Mouse (Mus musculus): ENCODE results near the gene Oscp1. TPM values are rescaled to one million over a fixed set of nuclear protein-coding genes. Genes with fewer than 3 reads are reported as not detected.

The Oscp1 gene
- polyA plus RNA-seq, 1 experiment from 2014 or later, result 26.4 TPM

Other genes with a start within 250 kb of the Oscp1 start
- 0.63 TPM in 1 of 2 replicates, not detected in the other for gene Csf3r, start 34.0 kb upstream of the Oscp1 start, polyA plus RNA-seq (2014; fragmentation: Nextera tagmentation; extraction: Ambion mirVana)
- 139 and 155 TPM in 2 replicates for gene Mrps15, start 11.6 kb upstream of the Oscp1 start, polyA plus RNA-seq (2014; fragmentation: Nextera tagmentation; extraction: Ambion mirVana)
- 44.1 and 45.5 TPM in 2 replicates for gene Lsm10, start 38.1 kb downstream of the Oscp1 start, polyA plus RNA-seq (2014; fragmentation: Nextera tagmentation; extraction: Ambion mirVana)
- gene Stk40, start 45.4 kb downstream of the Oscp1 start, polyA plus RNA-seq (2014; fragmentation: Nextera tagmentation; extraction: Ambion mirVana), result 19.0 and 26.0 TPM in 2 replicates
- 33.1 and 36.0 TPM in 2 replicates for gene Eva1b, start 89.2 kb downstream of the Oscp1 start, polyA plus RNA-seq (2014; fragmentation: Nextera tagmentation; extraction: Ambion mirVana)
- 2.0 and 2.7 TPM in 2 replicates for gene Sh3d21, start 104.9 kb downstream of the Oscp1 start, polyA plus RNA-seq (2014; fragmentation: Nextera tagmentation; extraction: Ambion mirVana)
- 191 and 228 TPM in 2 replicates for gene Thrap3, start 144.2 kb downstream of the Oscp1 start, polyA plus RNA-seq (2014; fragmentation: Nextera tagmentation; extraction: Ambion mirVana)
- gene Map7d1, start 197.8 kb downstream of the Oscp1 start, polyA plus RNA-seq (2014; fragmentation: Nextera tagmentation; extraction: Ambion mirVana), result 54.6 and 65.5 TPM in 2 replicates
- gene Trappc3, start 203.8 kb downstream of the Oscp1 start, polyA plus RNA-seq (2014; fragmentation: Nextera tagmentation; extraction: Ambion mirVana), result 17.8 and 39.1 TPM in 2 replicates
- 15.6 and 17.4 TPM in 2 replicates for gene Col8a2, start 228.2 kb downstream of the Oscp1 start, polyA plus RNA-seq (2014; fragmentation: Nextera tagmentation; extraction: Ambion mirVana)

Measured in hindbrain, embryonic 11.5 days (tissue).